9 mouse cellular contexts compared by ENCODE assay signal in the genomic region with DNA sequence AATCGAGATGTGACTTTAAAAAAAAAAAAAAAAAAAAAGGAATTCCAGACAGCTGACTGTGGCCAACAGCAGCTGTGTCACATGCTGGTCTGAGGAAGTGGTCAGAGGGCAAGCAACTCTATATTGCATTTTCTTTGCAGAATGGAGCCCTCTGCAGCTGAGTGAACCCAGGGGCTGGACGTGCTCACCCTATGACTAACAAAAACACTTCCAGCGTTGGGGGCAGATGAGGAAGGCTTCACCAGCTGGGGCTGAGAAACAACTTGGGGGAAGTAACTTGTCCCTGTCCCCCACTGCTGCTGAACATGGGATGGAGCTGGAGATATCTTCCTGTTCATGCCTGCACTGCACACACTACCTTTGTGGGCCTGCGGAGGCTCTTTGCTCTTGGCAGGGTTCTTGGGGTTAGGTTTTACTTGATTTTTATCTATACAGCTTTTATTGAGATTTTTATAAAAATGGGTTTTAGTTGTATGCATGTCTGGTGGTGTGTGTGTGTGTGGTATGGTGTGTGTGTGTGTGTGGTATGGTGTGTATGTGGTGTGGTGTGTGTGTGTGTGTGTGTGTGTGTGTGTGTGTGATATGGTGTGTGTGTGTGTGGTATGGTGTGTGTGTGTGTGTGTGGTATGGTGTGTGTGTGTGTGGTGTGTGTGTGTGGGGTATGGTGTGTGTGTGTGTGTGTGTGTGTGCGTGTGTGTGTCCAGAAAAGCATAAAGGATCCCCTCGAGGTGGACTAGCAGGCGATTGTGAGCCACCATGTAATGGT. TPM values are rescaled to one million over a fixed set of nuclear protein-coding genes. Genes with fewer than 3 reads are reported as not detected.
DNase-seq lines count a peak whose midpoint lies in the region; ATAC-seq and TF ChIP-seq lines count a peak whose summit lies in the region.
"Had no signal": no experiment of that assay in that cellular context is flagged by ENCODE, and none has a peak within 500 bp of the region (broad histone marks: within the 10 kb centered on the region; RNA-seq: fewer than 3 reads in every experiment).

No protein-coding gene starts in this region.

- H3K9ac ChIP-seq in kidney, embryonic 14.5 days (ENCODE audit: low read depth, low read length), result no peak overlapping the region
- no peak overlapping the region for H3K9ac ChIP-seq in midbrain, postnatal 0 days (replicated peaks; ENCODE audit: low read length, poor library complexity, severe bottlenecking)
- H3K9ac ChIP-seq: stomach, embryonic 15.5 days had no signal

- H3K36me3 ChIP-seq in kidney, embryonic 14.5 days (ENCODE audit: control insufficient read depth, insufficient read depth, low read length), result no peaks in the 10 kb centered on the region
- H3K36me3 ChIP-seq in midbrain, postnatal 0 days (ENCODE audit: insufficient read depth, low read length), result no peaks in the 10 kb centered on the region
- H3K36me3 ChIP-seq: stomach, embryonic 15.5 days had no signal

- ATAC-seq in kidney, embryonic 14.5 days (ENCODE audit: low FRiP score, low TSS enrichment), result no peak
- no peak for ATAC-seq in midbrain, postnatal 0 days (ENCODE audit: low FRiP score)
- no peak for ATAC-seq in erythroblast, adult 5-6 weeks (replicated peaks; ENCODE audit: low FRiP score, poor library complexity, severe bottlenecking)

- no peaks in the 10 kb centered on the region for H3K9me3 ChIP-seq in kidney, embryonic 14.5 days (ENCODE audit: control insufficient read depth, low read length)
- H3K9me3 ChIP-seq in midbrain, postnatal 0 days (ENCODE audit: low read length), result no peaks in the 10 kb centered on the region
- H3K9me3 ChIP-seq: stomach, embryonic 15.5 days had no signal

- TF ChIP-seq CTCF in midbrain, postnatal 0 days (IDR thresholded peaks at IDR 0.05), result no peak

- H3K4me3 ChIP-seq in kidney, embryonic 14.5 days (ENCODE audit: low read length), result no peak overlapping the region
- H3K4me3 ChIP-seq in brown adipose tissue, adult 24 weeks (ENCODE audit: insufficient read depth, low read depth, low read length), result peak overlapping the region; percentile 19; the same call in 1 of the 2 replicates
- no peak overlapping the region for H3K4me3 ChIP-seq in midbrain, postnatal 0 days (ENCODE audit: low read depth, low read length)
- H3K4me3 ChIP-seq: stomach, embryonic 15.5 days had no signal

- no peak overlapping the region for H3K27ac ChIP-seq in kidney, embryonic 14.5 days (ENCODE audit: low read depth, low read length)
- H3K27ac ChIP-seq in brown adipose tissue, adult 24 weeks (replicated peaks; ENCODE audit: low read depth, low read length), result peak overlapping the region; percentile 90
- no peak overlapping the region for H3K27ac ChIP-seq in midbrain, postnatal 0 days (ENCODE audit: low read depth, low read length)
- H3K27ac ChIP-seq: stomach, embryonic 15.5 days had no signal

- DNase-seq in kidney, adult 11 months, result peak; percentile 52
- peak; percentile 60 for DNase-seq in kidney, postnatal 10 days
- DNase-seq in natural killer cell, adult 2 months (ENCODE audit: low spot score in 2 of 2), result peak; percentile 47 to 51
- DNase-seq in midbrain, postnatal 0 days (ENCODE audit: low spot score), result no peak
- DNase-seq in layer of hippocampus, postnatal 14 days (ENCODE audit: low spot score in 2 of 2), result no peak

- H3K4me2 ChIP-seq in kidney, embryonic 14.5 days (replicated peaks; ENCODE audit: low read depth, low read length), result no peak overlapping the region
- no peak overlapping the region for H3K4me2 ChIP-seq in midbrain, postnatal 0 days (ENCODE audit: low read depth, low read length, poor library complexity, severe bottlenecking)
- H3K4me2 ChIP-seq: stomach, embryonic 15.5 days had no signal

- 57% methylated on average over 7 of the region's 7 CpGs for WGBS in kidney, embryonic 14.5 days
- 83% methylated on average over 7 of the region's 7 CpGs for WGBS in midbrain, postnatal 0 days

- no peaks in the 10 kb centered on the region for H3K27me3 ChIP-seq in kidney, embryonic 14.5 days (ENCODE audit: control insufficient read depth, insufficient read depth, low read length)
- H3K27me3 ChIP-seq in midbrain, postnatal 0 days (ENCODE audit: insufficient read depth, low read length), result no peaks in the 10 kb centered on the region
- H3K27me3 ChIP-seq: stomach, embryonic 15.5 days had no signal

- H3K4me1 ChIP-seq in kidney, embryonic 14.5 days (ENCODE audit: control insufficient read depth, insufficient read depth, low read length), result 0 out of 2 replicates have a peak, but pooled peaks cover 8% of the 10 kb centered on the region
- H3K4me1 ChIP-seq in brown adipose tissue, adult 24 weeks (ENCODE audit: control insufficient read depth, insufficient read depth, insufficient read length, low read length), result peaks cover 7% of the 10 kb centered on the region
- no peaks in the 10 kb centered on the region for H3K4me1 ChIP-seq in midbrain, postnatal 0 days (ENCODE audit: insufficient read depth, low read length)

RNA-seq across cellular contexts. Expression of gene Itm2b, which starts 57.0 kb away (rescaled TPM):
- 796 and 844 TPM in 2 replicates for polyA plus RNA-seq in kidney, embryonic 14.5 days (2014; fragmentation: Nextera tagmentation; extraction: Ambion mirVana)
- polyA plus RNA-seq in brown adipose tissue, adult 24 weeks (2012; ENCODE audit: insufficient read depth, insufficient read length, missing spikeins), result 1,115 and 1,308 TPM in 2 replicates
- 381 and 427 TPM in 2 replicates for total RNA-seq in midbrain, postnatal 0 days (2014; rRNA removed)
- polyA plus RNA-seq in midbrain, postnatal 0 days (2015; fragmentation: Nextera tagmentation; extraction: Ambion mirVana), result 855 and 913 TPM in 2 replicates
- 663 and 726 TPM in 2 replicates for total RNA-seq in erythroblast, adult 5-6 weeks (2015; ENCODE audit: low replicate concordance)
- 538 and 746 TPM in 2 replicates for total RNA-seq in erythroblast, adult 5-6 weeks (2017; ENCODE audit: low replicate concordance)
- 100 to 1,000 TPM; 920 to 943 TPM for total RNA-seq in layer of hippocampus, postnatal 14 days (2021)

Comparison
In these comparisons a context has a peak if more than half of its experiments do, and no peak if none do; other contexts are left out.
1. DNase-seq: peak in kidney, adult 11 months (single experiment), kidney, postnatal 10 days (single experiment) and natural killer cell, adult 2 months (2 of 2); none in midbrain, postnatal 0 days (single experiment) and layer of hippocampus, postnatal 14 days (0 of 2).